Mouse (Mus musculus): ENCODE results near the gene Drd2.

GRCm38 (mm10) chr9:49392242-49392641, 51.8 kb downstream of the Drd2 start:
- TF ChIP-seq CTCF (IDR thresholded peaks at IDR 0.05; ENCODE audit: control insufficient read depth, insufficient read depth, insufficient read length) (no peak), FOSL1 (IDR thresholded peaks at IDR 0.05; ENCODE audit: insufficient read depth, low read length, poor library complexity, severe bottlenecking) (no peak), MYOD1 (IDR thresholded peaks at IDR 0.05; ENCODE audit: control insufficient read depth, insufficient read length, low read depth) (no peak), USF1 (IDR thresholded peaks at IDR 0.05; ENCODE audit: low read depth) (no peak), CEBPB (IDR thresholded peaks at IDR 0.05; ENCODE audit: low read depth) (no peak)
